14 mouse cellular contexts compared by ENCODE assay signal in genomic region chr11:22856371-22856965, GRCm38 (mm10). TPM values are rescaled to one million over a fixed set of nuclear protein-coding genes. Genes with fewer than 3 reads are reported as not detected.
A peak's percentile ranks its signal among the peaks of the same experiment; 100 is the strongest.
DNase-seq lines count a peak whose midpoint lies in the region; ATAC-seq and TF ChIP-seq lines count a peak whose summit lies in the region.
"Had no signal": no experiment of that assay in that cellular context is flagged by ENCODE, and none has a peak within 500 bp of the region (broad histone marks: within the 10 kb centered on the region; RNA-seq: fewer than 3 reads in every experiment).

No protein-coding gene starts in this region.

- no peak overlapping the region for H3K9ac ChIP-seq in liver, embryonic 11.5 days (ENCODE audit: low read depth, low read length)
- H3K9ac ChIP-seq in midbrain, embryonic 16.5 days (ENCODE audit: low read depth, low read length) = no peak overlapping the region
- H3K9ac ChIP-seq in midbrain, postnatal 0 days (replicated peaks; ENCODE audit: low read length, poor library complexity, severe bottlenecking) = no peak overlapping the region
- H3K9ac ChIP-seq: kidney, embryonic 15.5 days had no signal

- no peak overlapping the region for H3K27ac ChIP-seq in liver, embryonic 11.5 days (ENCODE audit: low read depth, low read length)
- no peak overlapping the region for H3K27ac ChIP-seq in midbrain, embryonic 16.5 days (ENCODE audit: low read length)
- H3K27ac ChIP-seq in midbrain, postnatal 0 days (ENCODE audit: low read depth, low read length) = no peak overlapping the region
- H3K27ac ChIP-seq: kidney, embryonic 15.5 days had no signal

- H3K4me3 ChIP-seq in E14TG2a.4 (replicated peaks; ENCODE audit: low read length) = peak overlapping the region; percentile 24
- H3K4me3 ChIP-seq in liver, embryonic 11.5 days (ENCODE audit: low read depth, low read length) = no peak overlapping the region
- H3K4me3 ChIP-seq in midbrain, embryonic 16.5 days (ENCODE audit: low read depth, low read length) = no peak overlapping the region
- no peak overlapping the region for H3K4me3 ChIP-seq in midbrain, postnatal 0 days (ENCODE audit: low read depth, low read length)

- H3K4me1 ChIP-seq in E14TG2a.4 (replicated peaks; ENCODE audit: low read depth, low read length) = peaks cover 78% of the 10 kb centered on the region
- peaks cover 21% of the 10 kb centered on the region for H3K4me1 ChIP-seq in liver, embryonic 11.5 days (replicated peaks; ENCODE audit: control insufficient read depth, insufficient read depth, low read length)
- peaks cover 17% of the 10 kb centered on the region for H3K4me1 ChIP-seq in midbrain, embryonic 16.5 days (ENCODE audit: control insufficient read depth, insufficient read depth, low read length)
- H3K4me1 ChIP-seq in midbrain, postnatal 0 days (ENCODE audit: insufficient read depth, low read length) = peaks cover 14% of the 10 kb centered on the region; the same call in 1 of the 2 replicates

- no peak for TF ChIP-seq CTCF in E14TG2a.4 (conservative IDR thresholded peaks at IDR 0.05; ENCODE audit: low read length)
- TF ChIP-seq CTCF in midbrain, postnatal 0 days (IDR thresholded peaks at IDR 0.05) = no peak

- DNase-seq in layer of hippocampus, adult 18-20 months (ENCODE audit: low spot score in 2 of 2) = peak; percentile 43 to 67
- DNase-seq in layer of hippocampus, adult 9-10 months (ENCODE audit: low spot score) = no peak
- DNase-seq in CD4-positive helper T cell, adult 2 months (ENCODE audit: low read depth, low spot score) = peak; percentile 28
- no peak for DNase-seq in liver, embryonic 11.5 days (ENCODE audit: low spot score)
- DNase-seq in left cerebral cortex, postnatal 4 days = no peak
- DNase-seq in midbrain, postnatal 0 days (ENCODE audit: low spot score) = no peak
- DNase-seq: adrenal gland, postnatal 10 days; cerebellum, postnatal 14 days; heart, postnatal 14 days; right cerebral cortex, postnatal 14 days; thymus, postnatal 14 days had no signal

- intact Hi-C loops in left cerebral cortex, postnatal 4 days (cut with DNase I) = loop anchor here (10.0 kb wide), 1 partner anchor 222 kb away; no protein-coding TSS in a partner anchor

- H3K36me3 ChIP-seq in E14TG2a.4 (ENCODE audit: insufficient read depth, low read length) = peaks cover 30% of the 10 kb centered on the region
- H3K36me3 ChIP-seq in liver, embryonic 11.5 days (ENCODE audit: control insufficient read depth, insufficient read depth, low read length) = no peaks in the 10 kb centered on the region
- H3K36me3 ChIP-seq in midbrain, embryonic 16.5 days (ENCODE audit: control insufficient read depth, insufficient read depth, low read length) = no peaks in the 10 kb centered on the region
- H3K36me3 ChIP-seq in midbrain, postnatal 0 days (ENCODE audit: insufficient read depth, low read length) = no peaks in the 10 kb centered on the region
- H3K36me3 ChIP-seq: kidney, embryonic 15.5 days had no signal

- no peak for ATAC-seq in liver, embryonic 11.5 days (replicated peaks; ENCODE audit: low FRiP score)
- no peak for ATAC-seq in midbrain, embryonic 16.5 days
- ATAC-seq in midbrain, postnatal 0 days (ENCODE audit: low FRiP score) = no peak

- H3K27me3 ChIP-seq in E14TG2a.4 (ENCODE audit: insufficient read depth, low read length) = no peaks in the 10 kb centered on the region
- no peaks in the 10 kb centered on the region; the same call in none of the 2 replicates for H3K27me3 ChIP-seq in liver, embryonic 11.5 days (replicated peaks; ENCODE audit: control insufficient read depth, insufficient read depth, low read length)
- H3K27me3 ChIP-seq in midbrain, embryonic 16.5 days (ENCODE audit: control insufficient read depth, insufficient read depth, low read depth, low read length) = peaks cover 29% of the 10 kb centered on the region
- peaks cover 34% of the 10 kb centered on the region for H3K27me3 ChIP-seq in midbrain, postnatal 0 days (ENCODE audit: insufficient read depth, low read length)

- WGBS in liver, embryonic 11.5 days = 81% methylated on average over 3 of the region's 3 CpGs
- WGBS in midbrain, embryonic 16.5 days = 85% methylated on average over 3 of the region's 3 CpGs
- 77% methylated on average over 3 of the region's 3 CpGs for WGBS in midbrain, postnatal 0 days

- H3K9me3 ChIP-seq in E14TG2a.4 (ENCODE audit: low read length) = no peaks in the 10 kb centered on the region
- H3K9me3 ChIP-seq in liver, embryonic 11.5 days (ENCODE audit: control insufficient read depth, low read length) = no peaks in the 10 kb centered on the region
- H3K9me3 ChIP-seq in midbrain, embryonic 16.5 days (replicated peaks; ENCODE audit: control insufficient read depth, low read length, poor library complexity, severe bottlenecking) = no peaks in the 10 kb centered on the region
- H3K9me3 ChIP-seq in midbrain, postnatal 0 days (ENCODE audit: low read length) = no peaks in the 10 kb centered on the region
- H3K9me3 ChIP-seq: kidney, embryonic 15.5 days had no signal

- peak overlapping the region; percentile 98 for H3K4me2 ChIP-seq in liver, embryonic 11.5 days
- no peak overlapping the region for H3K4me2 ChIP-seq in midbrain, embryonic 16.5 days (ENCODE audit: low read length)
- no peak overlapping the region for H3K4me2 ChIP-seq in midbrain, postnatal 0 days (ENCODE audit: low read depth, low read length, poor library complexity, severe bottlenecking)

RNA-seq across cellular contexts. Expression of gene B3gnt2, which starts 4.3 kb away (rescaled TPM):
- 10 to 100 TPM; 12.9 to 14.7 TPM for total RNA-seq in layer of hippocampus, adult 18-20 months (2021)
- 3.9 and 6.6 TPM in 2 replicates for polyA plus RNA-seq in liver, embryonic 11.5 days (2014; fragmentation: Nextera tagmentation; extraction: Ambion mirVana)
- 1.6 and 3.5 TPM in 2 replicates for polyA plus RNA-seq in midbrain, embryonic 16.5 days (2015; fragmentation: Nextera tagmentation; extraction: Ambion mirVana)
- total RNA-seq in left cerebral cortex, postnatal 4 days (2021) = 1 to 10 TPM; 4.1 to 4.3 TPM
- total RNA-seq in midbrain, postnatal 0 days (2014; rRNA removed) = 2.5 and 6.2 TPM in 2 replicates
- 2.0 and 2.6 TPM in 2 replicates for polyA plus RNA-seq in midbrain, postnatal 0 days (2015; fragmentation: Nextera tagmentation; extraction: Ambion mirVana)

Comparison
In these comparisons a context has a peak if more than half of its experiments do, and no peak if none do; other contexts are left out.
1. DNase-seq: peak in layer of hippocampus, adult 18-20 months (2 of 2) and CD4-positive helper T cell, adult 2 months (single experiment); none in layer of hippocampus, adult 9-10 months (single experiment), liver, embryonic 11.5 days (single experiment), left cerebral cortex, postnatal 4 days (single experiment) and midbrain, postnatal 0 days (single experiment).